Mouse (Mus musculus): ENCODE data around the gene C77080.

DNA sequence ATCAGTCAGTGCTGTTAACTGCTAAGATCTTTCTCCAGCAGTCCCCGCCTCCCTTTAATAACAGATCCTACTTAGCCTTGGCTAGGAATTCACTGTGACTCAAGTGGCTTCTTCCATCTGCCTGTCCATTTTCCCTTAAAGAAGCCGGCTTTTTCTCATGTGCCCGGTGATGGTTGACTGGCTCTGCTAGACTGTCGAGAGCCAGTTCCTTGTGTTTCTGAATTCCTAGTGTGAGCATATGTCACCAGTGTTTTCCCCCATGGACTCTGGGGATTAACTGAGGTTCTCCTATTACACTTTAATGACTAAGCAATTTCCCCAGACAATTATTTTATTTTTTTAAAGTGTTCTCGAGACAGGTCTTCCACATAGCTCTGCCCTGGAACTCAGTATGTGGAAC lies 42.2 kb upstream of the C77080 start:
- TF ChIP-seq CTCF (IDR thresholded peaks at IDR 0.05; ENCODE audit: control insufficient read depth, insufficient read depth, low read length): no peak
- TF ChIP-seq POLR2A (IDR thresholded peaks at IDR 0.05; ENCODE audit: borderline replicate concordance, control insufficient read depth, low read depth, low read length): no peak
